Mouse (Mus musculus): Measurements from ENCODE around the gene Fam178b.
A peak's percentile ranks its signal among the peaks of the same experiment; 100 is the strongest.
"Not testable (repeated sequence)": the region's sequence is repeated elsewhere in the genome, so short reads cannot be mapped to it uniquely, and the experiment has no call there.

Fam178b gene

GRCm38 (mm10) chr1:36546888-36547471 is 136.0 kb downstream of the Fam178b start, which contains the start of gene Ankrd39:
Gene Ankrd39 (minus strand): TSS chr1:36547445.
- peak; percentile 93 for DNase-seq (ENCODE audit: low read depth, low spot score)

GRCm38 (mm10) chr1:36545845-36546600 is 137.0 kb downstream of the Fam178b start:
- no peak for DNase-seq (ENCODE audit: low read depth, low spot score)

- no peak for DNase-seq (ENCODE audit: low read depth, low spot score)
These were observed 137.6 kb downstream of the Fam178b start for GRCm38 (mm10) chr1:36545382-36545781.

- DNase-seq (ENCODE audit: low read depth, low spot score), result no peak
These were observed 140.1 kb downstream of the Fam178b start for GRCm38 (mm10) chr1:36542925-36543324.

GRCm38 (mm10) chr1:36541844-36542243 is 141.1 kb downstream of the Fam178b start:
- no peak for DNase-seq (ENCODE audit: low read depth, low spot score)

GRCm38 (mm10) chr1:36540807-36541206 is 142.2 kb downstream of the Fam178b start:
- no peak for DNase-seq (ENCODE audit: low read depth, low spot score)

GRCm38 (mm10) chr1:36540132-36540531 is 142.9 kb downstream of the Fam178b start:
- no peak for DNase-seq (ENCODE audit: low read depth, low spot score)

- no peak for DNase-seq (ENCODE audit: low read depth, low spot score)
These were observed 143.8 kb downstream of the Fam178b start, which contains the start of gene Gm42417 for GRCm38 (mm10) chr1:36539186-36539585. Gene Gm42417 (minus strand): TSS chr1:36539429.

GRCm38 (mm10) chr1:36538727-36539126 is 144.3 kb downstream of the Fam178b start:
- DNase-seq (ENCODE audit: low read depth, low spot score), result no peak

- DNase-seq (ENCODE audit: low read depth, low spot score), result not testable (repeated sequence)
These were observed 146.2 kb downstream of the Fam178b start, which contains the start of gene Ankrd23 for GRCm38 (mm10) chr1:36536783-36537182. Gene Ankrd23 (minus strand): TSS chr1:36536883.

- DNase-seq (ENCODE audit: low read depth, low spot score), result no peak
These were observed 146.6 kb downstream of the Fam178b start for GRCm38 (mm10) chr1:36536397-36536728.

GRCm38 (mm10) chr1:36535477-36536396 is 147.2 kb downstream of the Fam178b start:
- DNase-seq (ENCODE audit: low read depth, low spot score), result no peak

- no peak for DNase-seq (ENCODE audit: low read depth, low spot score)
These were observed 148.4 kb downstream of the Fam178b start for GRCm38 (mm10) chr1:36534595-36535058.

- no peak for DNase-seq (ENCODE audit: low read depth, low spot score)
These were observed 149.4 kb downstream of the Fam178b start for GRCm38 (mm10) chr1:36533546-36533945.

GRCm38 (mm10) chr1:36531461-36531860 is 151.5 kb downstream of the Fam178b start:
- DNase-seq (ENCODE audit: low read depth, low spot score), result no peak

- no peak for DNase-seq (ENCODE audit: low read depth, low spot score)
These were observed 152.0 kb downstream of the Fam178b start for GRCm38 (mm10) chr1:36530962-36531361.

GRCm38 (mm10) chr1:36530485-36530884 is 152.5 kb downstream of the Fam178b start:
- no peak for DNase-seq (ENCODE audit: low read depth, low spot score)

- DNase-seq (ENCODE audit: low read depth, low spot score), result no peak
These were observed 153.1 kb downstream of the Fam178b start for GRCm38 (mm10) chr1:36529875-36530274.

GRCm38 (mm10) chr1:36529274-36529673 is 153.7 kb downstream of the Fam178b start:
- no peak for DNase-seq (ENCODE audit: low read depth, low spot score)

- DNase-seq (ENCODE audit: low read depth, low spot score), result no peak
These were observed 154.6 kb downstream of the Fam178b start for GRCm38 (mm10) chr1:36528351-36528750.

GRCm38 (mm10) chr1:36526903-36527302 is 156.1 kb downstream of the Fam178b start:
- DNase-seq (ENCODE audit: low read depth, low spot score), result no peak

GRCm38 (mm10) chr1:36525774-36526173 is 157.2 kb downstream of the Fam178b start:
- no peak for DNase-seq (ENCODE audit: low read depth, low spot score)
